Mouse (Mus musculus) embryo, embryonic 11 days (tissue): ENCODE measurements around the gene Ctnnbl1.

ENCODE experiments used
- DNase-seq: peaks from one replicate; pipeline ENCODE4 v3.0.0-alpha.2; 2015

Gene Ctnnbl1

GRCm38 (mm10) chr2:157750926-157751588 is 13.9 kb downstream of the Ctnnbl1 start:
- DNase-seq = no peak

GRCm38 (mm10) chr2:157751589-157752373 is 14.6 kb downstream of the Ctnnbl1 start:
- DNase-seq = peak; percentile 22

GRCm38 (mm10) chr2:157752374-157752743 is 15.2 kb downstream of the Ctnnbl1 start:
- DNase-seq = no peak

GRCm38 (mm10) chr2:157755771-157756170 is 18.6 kb downstream of the Ctnnbl1 start:
- DNase-seq = no peak

GRCm38 (mm10) chr2:157756193-157756592 is 19.0 kb downstream of the Ctnnbl1 start:
- DNase-seq = no peak

- DNase-seq = no peak
Observed at GRCm38 (mm10) chr2:157758395-157758794, 21.2 kb downstream of the Ctnnbl1 start.

GRCm38 (mm10) chr2:157759717-157760116 is 22.5 kb downstream of the Ctnnbl1 start:
- DNase-seq = no peak

GRCm38 (mm10) chr2:157762903-157763302 is 25.7 kb downstream of the Ctnnbl1 start:
- DNase-seq = no peak

GRCm38 (mm10) chr2:157766591-157766990 is 29.4 kb downstream of the Ctnnbl1 start:
- no peak for DNase-seq

GRCm38 (mm10) chr2:157768682-157769429 is 31.7 kb downstream of the Ctnnbl1 start:
- DNase-seq = no peak

GRCm38 (mm10) chr2:157770761-157771160 is 33.6 kb downstream of the Ctnnbl1 start:
- DNase-seq = no peak

GRCm38 (mm10) chr2:157773661-157774060 is 36.5 kb downstream of the Ctnnbl1 start:
- no peak for DNase-seq

GRCm38 (mm10) chr2:157775957-157776356 is 38.8 kb downstream of the Ctnnbl1 start:
- DNase-seq = no peak

GRCm38 (mm10) chr2:157780956-157781355 is 43.8 kb downstream of the Ctnnbl1 start:
- DNase-seq = no peak

GRCm38 (mm10) chr2:157783152-157783551 is 46.0 kb downstream of the Ctnnbl1 start:
- no peak for DNase-seq

- DNase-seq = no peak
Observed at GRCm38 (mm10) chr2:157784238-157784637, 47.0 kb downstream of the Ctnnbl1 start.

GRCm38 (mm10) chr2:157784647-157785046 is 47.4 kb downstream of the Ctnnbl1 start:
- no peak for DNase-seq

- DNase-seq = no peak
Observed at GRCm38 (mm10) chr2:157789226-157789625, 52.0 kb downstream of the Ctnnbl1 start.

GRCm38 (mm10) chr2:157790836-157791495 is 53.8 kb downstream of the Ctnnbl1 start:
- DNase-seq = no peak

- peak; percentile 33 for DNase-seq
Observed at GRCm38 (mm10) chr2:157791528-157792162, 54.4 kb downstream of the Ctnnbl1 start.

- DNase-seq = no peak
Observed at GRCm38 (mm10) chr2:157792840-157793552, 55.8 kb downstream of the Ctnnbl1 start.

GRCm38 (mm10) chr2:157793851-157794332 is 56.7 kb downstream of the Ctnnbl1 start:
- no peak for DNase-seq
